Mouse (Mus musculus): Measurements from ENCODE around the gene Ythdf1.

Ythdf1 gene

GRCm38 (mm10) chr2:180915886-180916433 is 4.8 kb downstream of the Ythdf1 start:
- no peak for DNase-seq (ENCODE audit: extremely low read depth, low read depth, low spot score)

GRCm38 (mm10) chr2:180910928-180911327 is 9.8 kb downstream of the Ythdf1 start:
- no peak for DNase-seq (ENCODE audit: extremely low read depth, low read depth, low spot score)

GRCm38 (mm10) chr2:180905556-180906221 is 15.1 kb downstream of the Ythdf1 start:
- no peak for DNase-seq (ENCODE audit: extremely low read depth, low read depth, low spot score)

GRCm38 (mm10) chr2:180904435-180905208 is 16.1 kb downstream of the Ythdf1 start:
- DNase-seq (ENCODE audit: extremely low read depth, low read depth, low spot score): no peak

GRCm38 (mm10) chr2:180902086-180902485 is 18.7 kb downstream of the Ythdf1 start:
- DNase-seq (ENCODE audit: extremely low read depth, low read depth, low spot score): no peak

GRCm38 (mm10) chr2:180897857-180898256 is 22.9 kb downstream of the Ythdf1 start:
- DNase-seq (ENCODE audit: extremely low read depth, low read depth, low spot score): no peak

- no peak for DNase-seq (ENCODE audit: extremely low read depth, low read depth, low spot score)
These were observed 23.7 kb downstream of the Ythdf1 start for GRCm38 (mm10) chr2:180896819-180897625.

GRCm38 (mm10) chr2:180895837-180896525 is 24.8 kb downstream of the Ythdf1 start:
- DNase-seq (ENCODE audit: extremely low read depth, low read depth, low spot score): no peak

GRCm38 (mm10) chr2:180895321-180895720 is 25.4 kb downstream of the Ythdf1 start:
- no peak for DNase-seq (ENCODE audit: extremely low read depth, low read depth, low spot score)

GRCm38 (mm10) chr2:180894734-180895133 is 26.0 kb downstream of the Ythdf1 start:
- DNase-seq (ENCODE audit: extremely low read depth, low read depth, low spot score): no peak

GRCm38 (mm10) chr2:180894029-180894623 is 26.6 kb downstream of the Ythdf1 start:
- DNase-seq (ENCODE audit: extremely low read depth, low read depth, low spot score): no peak

GRCm38 (mm10) chr2:180893537-180894028 is 27.2 kb downstream of the Ythdf1 start:
- no peak for DNase-seq (ENCODE audit: extremely low read depth, low read depth, low spot score)

GRCm38 (mm10) chr2:180892841-180893521 is 27.8 kb downstream of the Ythdf1 start:
- no peak for DNase-seq (ENCODE audit: extremely low read depth, low read depth, low spot score)

GRCm38 (mm10) chr2:180891835-180892323 is 28.9 kb downstream of the Ythdf1 start:
- DNase-seq (ENCODE audit: extremely low read depth, low read depth, low spot score): no peak

GRCm38 (mm10) chr2:180891075-180891834 is 29.5 kb downstream of the Ythdf1 start:
- DNase-seq (ENCODE audit: extremely low read depth, low read depth, low spot score): no peak

GRCm38 (mm10) chr2:180890422-180891074 is 30.2 kb downstream of the Ythdf1 start:
- no peak for DNase-seq (ENCODE audit: extremely low read depth, low read depth, low spot score)

- DNase-seq (ENCODE audit: extremely low read depth, low read depth, low spot score): no peak
These were observed 30.8 kb downstream of the Ythdf1 start for GRCm38 (mm10) chr2:180889921-180890280.

GRCm38 (mm10) chr2:180889271-180889920 is 31.4 kb downstream of the Ythdf1 start:
- DNase-seq (ENCODE audit: extremely low read depth, low read depth, low spot score): no peak
